Mouse (Mus musculus): ENCODE measurements around the gene Atg5. TPM values are rescaled to one million over a fixed set of nuclear protein-coding genes. Genes with fewer than 3 reads are reported as not detected.

Atg5 gene
- total RNA-seq, 2 experiments from 2014 or later: 34.7 to 37.4 TPM

DNA sequence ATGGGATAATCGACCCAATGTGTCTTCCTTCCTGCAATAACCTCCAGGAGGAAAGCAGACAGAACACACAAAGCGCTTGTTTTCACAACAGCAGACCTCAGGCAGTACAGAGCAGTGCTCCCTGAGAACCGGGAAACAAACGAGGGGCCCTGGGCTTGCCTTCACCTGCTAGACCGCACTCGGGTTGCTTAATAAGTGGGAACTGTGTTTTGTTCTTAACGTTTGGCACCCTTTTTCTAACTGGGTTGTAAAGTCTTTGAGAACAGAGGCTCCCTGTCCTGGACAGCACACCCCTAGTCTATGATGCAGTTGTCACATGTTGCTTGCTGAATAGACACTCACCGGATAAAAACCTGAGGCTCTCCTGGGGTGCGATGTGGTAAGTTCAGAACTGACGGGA lies 115.1 kb downstream of the Atg5 start:
- no peak for ATAC-seq (ENCODE audit: poor library complexity, severe bottlenecking)

DNA sequence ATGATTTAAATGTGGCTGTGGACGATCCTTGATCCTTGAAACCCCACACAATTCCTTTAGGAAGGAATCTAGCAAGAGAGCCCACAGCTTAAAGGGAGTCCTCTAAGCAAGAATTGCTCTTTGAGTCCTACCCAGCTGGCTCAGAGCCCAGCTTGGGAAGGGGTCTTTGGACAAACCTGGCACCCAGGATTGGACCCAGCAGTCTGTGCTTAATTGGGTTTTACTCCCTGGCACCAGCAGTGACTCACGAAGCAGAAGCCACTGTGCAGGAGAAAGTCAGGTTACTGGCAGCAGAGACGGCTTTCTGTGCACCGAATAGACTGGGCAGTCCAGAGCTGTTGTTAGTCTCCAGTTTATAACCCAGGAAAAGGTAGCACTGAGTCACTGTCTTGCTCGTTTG lies 117.1 kb downstream of the Atg5 start:
- no peak for ATAC-seq (ENCODE audit: poor library complexity, severe bottlenecking)

DNA sequence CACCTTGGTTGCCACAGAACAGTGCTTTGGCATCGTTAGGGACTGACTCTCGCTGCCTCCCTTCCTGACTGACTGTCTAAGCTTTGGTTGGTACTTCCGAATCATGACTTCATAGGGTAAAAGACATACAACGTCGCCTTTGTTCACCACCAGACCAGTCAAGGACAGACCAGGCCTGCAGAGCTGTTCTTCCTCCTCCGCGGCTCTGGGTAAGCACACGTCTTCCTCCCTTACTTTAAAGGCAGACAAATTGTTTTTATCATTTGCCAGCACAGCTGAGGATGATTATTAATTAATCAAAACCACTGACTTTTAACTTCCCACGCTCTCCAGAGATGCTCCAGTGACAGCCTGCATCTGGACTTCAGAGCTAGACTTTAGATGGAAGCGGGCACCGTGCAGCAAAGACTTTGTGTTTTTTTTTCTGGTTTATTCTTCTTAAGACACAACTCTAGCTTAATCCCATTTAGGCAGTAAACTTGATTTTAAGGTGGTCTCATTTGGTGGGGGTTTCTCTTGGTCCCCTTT lies 120.6 kb downstream of the Atg5 start:
- ATAC-seq (ENCODE audit: poor library complexity, severe bottlenecking): no peak

DNA sequence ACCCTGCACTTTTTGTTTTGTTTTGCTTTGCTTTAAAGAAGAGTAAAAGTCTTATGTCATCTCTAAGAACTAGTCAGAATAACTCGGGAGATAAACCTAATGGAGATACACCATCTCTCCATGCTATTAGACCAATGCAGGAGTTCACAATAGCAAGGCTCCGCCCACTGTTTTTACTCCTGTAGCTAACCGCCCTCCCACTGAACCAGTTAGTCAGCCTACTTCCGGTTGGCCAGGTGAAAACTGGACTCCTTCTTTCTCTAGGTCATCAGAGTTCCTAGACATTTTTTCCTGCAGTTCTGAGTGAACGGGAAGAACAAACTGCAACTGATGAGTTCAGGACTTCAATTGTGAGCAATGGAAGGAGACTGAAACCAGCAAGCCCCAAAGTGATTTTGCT lies 122.1 kb downstream of the Atg5 start:
- ATAC-seq (ENCODE audit: poor library complexity, severe bottlenecking): no peak

DNA sequence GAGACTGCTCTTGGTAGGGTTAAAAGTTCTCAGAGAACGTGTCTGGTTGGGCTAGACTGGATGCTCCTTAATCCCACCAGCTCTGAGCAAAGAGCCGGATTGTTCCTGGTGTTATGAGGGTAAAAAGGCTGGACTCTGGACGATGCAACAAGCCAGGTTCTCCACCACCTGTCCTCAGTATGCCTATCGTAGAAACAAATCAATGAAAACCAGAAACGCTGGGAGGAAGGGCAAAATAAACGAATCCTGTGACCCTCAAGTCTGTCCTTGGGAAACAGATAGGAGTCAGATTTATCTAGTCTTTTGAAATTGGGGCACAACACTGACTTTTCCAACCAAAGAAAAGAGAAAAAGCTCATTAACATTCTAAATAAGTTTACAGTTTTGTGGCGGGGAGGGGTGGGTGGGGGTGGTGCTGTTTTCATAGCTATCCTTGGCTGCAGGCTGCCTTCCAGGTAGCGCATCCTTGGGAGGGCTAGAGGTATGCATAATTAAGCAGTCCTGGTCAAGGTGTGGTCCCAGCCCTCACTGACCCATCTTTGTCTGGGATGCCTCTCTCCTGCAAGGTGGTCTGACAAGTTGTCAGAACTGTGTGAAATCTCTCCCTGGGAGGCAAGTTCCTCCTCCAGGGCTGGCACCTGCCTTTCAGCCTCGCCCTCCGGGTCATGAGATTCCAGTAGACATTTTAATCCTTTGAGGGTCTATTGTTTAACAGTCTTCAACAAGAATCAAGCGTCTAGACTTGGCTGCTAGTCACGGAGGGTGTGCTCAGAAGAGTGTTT lies 123.5 kb downstream of the Atg5 start:
- ATAC-seq (ENCODE audit: poor library complexity, severe bottlenecking): no peak

DNA sequence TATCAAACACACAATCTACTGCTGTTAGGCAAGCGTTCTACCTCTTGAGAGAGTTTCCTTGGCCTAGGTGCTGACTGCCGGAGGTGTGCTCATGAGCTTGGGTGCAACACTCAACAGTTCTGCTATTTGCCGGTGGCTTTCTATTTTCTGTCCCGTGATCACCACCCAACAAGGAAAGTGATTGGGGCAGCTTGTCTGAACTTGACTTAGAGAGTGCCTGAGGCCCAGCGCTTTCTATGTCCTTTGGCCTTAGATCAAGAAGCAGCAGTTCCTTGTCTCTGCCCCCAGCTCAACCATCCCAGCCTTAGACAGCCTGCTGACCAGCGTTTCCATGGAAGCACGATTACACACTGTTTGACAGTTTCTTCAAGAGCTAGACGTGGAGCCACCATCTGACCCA lies 124.7 kb downstream of the Atg5 start:
- ATAC-seq (ENCODE audit: poor library complexity, severe bottlenecking): no peak

DNA sequence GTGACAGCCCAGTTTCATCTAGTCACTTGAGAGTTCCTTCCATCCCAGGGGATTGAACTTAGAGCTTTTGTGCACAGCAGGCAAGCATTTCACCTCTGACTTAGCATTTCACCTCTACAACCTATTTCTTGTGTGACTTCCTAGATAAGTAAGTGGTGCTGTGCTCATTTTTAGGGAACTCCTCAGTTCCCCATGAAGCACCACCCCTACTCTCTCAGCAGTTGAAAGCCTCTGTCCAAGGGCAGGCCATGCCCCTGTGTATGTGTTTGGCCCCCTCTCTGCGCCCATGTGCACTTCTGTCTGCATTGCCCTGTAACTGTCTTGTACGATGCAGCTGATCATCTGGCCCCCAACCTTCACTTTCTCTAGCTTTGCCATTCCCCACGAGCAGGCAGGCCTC lies 132.0 kb downstream of the Atg5 start:
- ATAC-seq (ENCODE audit: poor library complexity, severe bottlenecking): peak; percentile 63

DNA sequence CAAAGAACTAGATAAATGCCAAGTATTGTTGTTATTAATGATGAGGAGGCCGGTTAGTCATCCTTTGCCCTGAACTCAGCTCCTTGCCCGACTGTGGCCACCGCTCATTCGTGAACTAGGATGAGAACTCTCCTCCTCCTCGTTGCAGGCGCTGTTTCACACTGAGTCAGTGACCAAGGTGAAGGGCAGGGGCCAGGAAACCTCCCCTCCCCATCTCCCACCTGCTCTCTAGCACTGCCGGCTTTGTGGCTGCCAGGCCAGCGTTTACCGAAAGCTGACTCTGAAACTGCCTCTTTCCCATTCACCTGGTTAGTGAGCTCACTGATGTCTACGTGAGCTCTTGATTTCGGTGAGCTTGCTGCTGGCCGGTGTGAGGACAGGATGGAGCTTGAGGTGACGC lies 132.4 kb downstream of the Atg5 start:
- no peak for ATAC-seq (ENCODE audit: poor library complexity, severe bottlenecking)

DNA sequence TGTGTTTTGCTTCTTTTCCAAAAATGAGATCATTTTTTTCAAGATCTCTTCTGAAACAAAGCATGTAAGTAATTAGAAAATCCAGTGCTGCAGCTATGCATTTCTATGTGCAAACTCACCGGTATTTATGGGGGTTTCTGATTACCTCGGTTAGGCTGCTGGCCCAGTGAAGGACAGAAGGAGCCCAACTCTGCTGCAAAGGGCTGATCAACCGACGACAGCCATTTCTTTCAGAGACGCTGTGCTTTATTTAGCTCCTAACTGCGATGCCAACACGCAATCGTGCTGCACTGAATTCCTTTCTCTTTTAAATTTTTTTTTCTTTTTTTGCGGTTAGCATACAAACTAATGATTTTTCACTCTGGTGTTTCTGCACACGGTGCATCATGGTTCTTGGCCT lies 133.4 kb downstream of the Atg5 start:
- no peak for ATAC-seq (ENCODE audit: poor library complexity, severe bottlenecking)

DNA sequence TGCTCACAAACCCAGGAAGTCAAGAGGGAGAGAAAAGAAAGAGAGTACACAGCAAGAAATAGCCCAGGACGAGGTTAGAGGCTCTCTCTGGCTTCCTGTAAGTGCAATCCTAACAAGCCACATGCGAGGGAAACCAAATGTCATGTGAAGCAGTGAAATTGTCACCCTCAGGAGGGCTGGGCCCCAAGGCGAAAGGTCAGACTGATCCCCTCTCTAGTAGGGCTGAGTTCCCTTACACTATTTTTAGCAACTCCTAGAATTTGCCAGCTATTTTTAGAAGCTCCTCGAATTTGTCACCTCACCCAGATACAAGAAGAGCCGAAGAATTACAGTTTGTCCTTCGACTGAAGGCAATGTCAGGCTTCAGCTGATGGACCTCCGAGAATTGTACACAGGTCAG lies 135.3 kb downstream of the Atg5 start:
- ATAC-seq (ENCODE audit: poor library complexity, severe bottlenecking): no peak

DNA sequence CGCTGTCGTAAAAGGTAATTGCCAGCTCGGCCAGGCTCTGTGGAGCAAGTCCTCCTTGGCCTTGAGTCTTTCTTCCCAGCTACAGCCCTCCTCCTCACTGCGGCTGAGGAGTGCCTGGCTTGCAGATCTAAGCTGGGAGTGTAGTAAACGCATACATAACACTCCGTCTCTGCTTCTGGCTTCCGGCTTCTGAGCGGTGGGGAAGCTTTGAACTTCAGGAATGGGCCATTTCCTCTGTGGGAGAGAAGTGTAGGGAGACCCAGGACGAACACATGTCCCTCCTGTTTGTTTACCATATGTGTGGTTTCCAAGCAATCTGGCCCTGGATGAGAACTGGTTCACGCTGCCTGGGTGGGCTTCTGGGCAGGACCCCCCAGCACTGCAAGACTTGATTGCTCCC lies 140.9 kb downstream of the Atg5 start:
- ATAC-seq (ENCODE audit: poor library complexity, severe bottlenecking): no peak

DNA sequence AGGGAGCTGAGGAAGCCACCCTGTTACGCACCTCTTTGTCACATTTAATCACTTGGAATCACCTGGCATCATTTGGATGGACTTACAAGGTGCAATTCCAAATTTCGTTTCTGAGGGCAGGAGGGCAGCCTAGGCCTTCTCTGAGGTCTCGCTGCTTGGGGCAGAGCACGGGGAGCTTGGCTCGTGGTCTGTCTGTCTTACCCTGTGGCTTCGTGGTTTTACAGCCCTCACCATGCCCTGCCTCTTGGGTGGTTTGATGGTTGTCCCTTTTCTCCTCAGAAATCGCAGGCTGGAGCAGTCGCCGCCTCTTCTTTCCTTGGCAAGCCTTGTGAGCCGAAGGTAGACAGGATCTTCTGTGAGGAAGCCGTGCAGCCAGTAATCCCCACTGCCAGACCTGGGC lies 141.8 kb downstream of the Atg5 start:
- ATAC-seq (ENCODE audit: poor library complexity, severe bottlenecking): peak; percentile 49; the same call in 1 of the 2 replicates

Other genes starting within 250 kb of the Atg5 start
- gene Crybg1, start 119.5 kb upstream of the Atg5 start, total RNA-seq (2015): 16.8 and 17.6 TPM in 2 replicates
- 20.8 and 21.5 TPM in 2 replicates for gene Crybg1, start 119.5 kb upstream of the Atg5 start, total RNA-seq (2017)